Mouse (Mus musculus) activated CD4-positive, CD25-positive, alpha-beta regulatory T cell, adult 4 months (primary cell): ENCODE measurements around the gene Alkbh6. TPM values are rescaled to one million over a fixed set of nuclear protein-coding genes. Genes with fewer than 3 reads are reported as not detected.

Experiments used
- ATAC-seq: one replicate; pipeline ENCODE4 v1.8.0; 2017
- polyA plus RNA-seq, 2 experiments: library from polyadenylated mRNA; unstranded; fragments of 100-300 nt; shearing (Covaris generic); gene quantifications; one replicate each; pipeline ENCODE4 v1.2.1; 2017

The Alkbh6 gene
- polyA plus RNA-seq, 2 experiments from 2014 or later: 121 to 130 TPM

DNA sequence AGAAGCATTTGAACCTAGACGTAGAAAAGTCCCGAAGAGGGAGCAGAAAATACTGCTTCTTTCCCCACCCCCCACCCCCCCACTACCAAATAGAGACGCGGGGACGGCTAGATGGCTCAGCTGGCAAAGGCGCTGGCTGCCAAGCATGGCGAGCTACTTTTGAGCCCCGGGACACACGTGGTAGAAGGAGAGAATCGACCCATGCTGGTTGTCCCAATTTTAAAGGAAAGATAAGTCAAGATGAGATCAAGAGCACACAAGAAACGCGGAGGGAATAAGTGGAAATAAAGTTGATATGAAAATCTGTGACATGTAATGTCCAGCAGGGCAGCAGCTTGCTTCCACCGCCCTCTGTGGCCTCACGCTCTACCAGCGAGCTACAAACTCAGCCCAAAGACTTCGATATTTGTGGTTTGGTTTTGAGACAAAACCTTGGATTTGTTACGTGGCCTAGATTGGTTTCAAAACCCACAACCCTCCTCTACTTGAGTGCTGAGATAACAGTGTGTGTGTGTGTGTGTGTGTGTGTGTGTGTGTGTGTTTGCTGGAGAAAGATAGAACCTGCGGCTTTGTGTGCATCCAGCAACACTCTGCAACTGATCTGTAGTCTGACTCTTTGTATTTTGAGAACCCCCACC, 24.2 kb downstream of the Alkbh6 start:
- ATAC-seq: peak; percentile 5

DNA sequence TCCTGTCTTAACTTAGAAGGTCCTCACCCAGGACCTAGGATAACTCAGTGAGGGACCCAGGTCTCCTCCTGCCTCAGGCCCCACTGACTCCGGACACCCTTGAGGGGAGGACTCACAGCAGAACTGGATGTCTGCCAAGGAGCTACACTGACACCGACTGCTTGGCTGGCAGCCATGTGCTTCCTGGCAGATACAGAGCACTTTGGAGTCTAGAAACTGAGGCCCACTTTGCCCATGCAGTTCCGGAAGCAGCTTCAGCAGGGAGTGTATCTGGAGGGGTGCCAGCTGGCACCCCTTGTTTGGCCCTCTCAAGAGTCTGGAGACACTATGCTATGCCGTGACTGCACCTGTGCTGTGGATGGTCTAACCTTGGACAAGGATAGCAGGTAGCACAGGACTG, 24.9 kb downstream of the Alkbh6 start:
- ATAC-seq: no peak

DNA sequence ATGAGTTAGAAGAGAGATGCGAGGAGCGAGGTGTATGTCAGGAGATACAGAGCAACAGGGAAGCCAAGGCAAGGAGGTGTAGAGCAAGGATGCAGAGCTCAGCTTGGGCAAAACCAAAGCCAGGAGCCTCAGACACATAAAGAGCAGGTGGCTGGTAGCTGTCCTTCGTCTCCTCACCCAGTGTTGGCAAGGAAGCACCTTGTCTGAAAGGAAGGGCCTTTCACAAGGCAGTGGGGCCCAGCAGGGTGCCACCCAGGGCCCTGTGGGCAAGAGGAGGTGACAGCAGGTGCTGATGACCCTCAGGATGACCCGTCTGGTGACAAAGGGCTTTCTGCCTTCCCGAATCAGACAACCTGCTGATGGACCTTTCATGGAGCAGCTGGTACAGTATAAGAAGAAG, 26.0 kb downstream of the Alkbh6 start:
- ATAC-seq: no peak

DNA sequence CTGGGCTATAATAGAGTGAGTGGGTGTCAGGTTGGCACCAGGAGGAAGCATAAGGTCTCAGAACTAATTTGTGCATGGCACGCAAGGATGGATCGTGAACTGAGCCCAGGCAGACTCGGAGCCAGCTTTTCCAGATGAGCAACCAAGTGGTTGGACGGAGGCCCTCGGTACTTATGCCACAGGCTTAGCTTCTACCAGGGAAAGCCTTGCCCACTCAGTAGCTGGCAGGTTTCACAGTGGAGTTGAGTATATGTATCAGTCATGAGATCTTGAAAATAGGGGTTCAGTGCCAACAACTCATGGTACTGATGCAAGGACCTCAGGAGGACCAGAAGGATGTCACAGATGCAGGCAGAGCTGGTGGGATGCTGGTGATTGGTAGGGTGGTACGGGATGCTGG, 27.2 kb downstream of the Alkbh6 start:
- ATAC-seq: no peak

DNA sequence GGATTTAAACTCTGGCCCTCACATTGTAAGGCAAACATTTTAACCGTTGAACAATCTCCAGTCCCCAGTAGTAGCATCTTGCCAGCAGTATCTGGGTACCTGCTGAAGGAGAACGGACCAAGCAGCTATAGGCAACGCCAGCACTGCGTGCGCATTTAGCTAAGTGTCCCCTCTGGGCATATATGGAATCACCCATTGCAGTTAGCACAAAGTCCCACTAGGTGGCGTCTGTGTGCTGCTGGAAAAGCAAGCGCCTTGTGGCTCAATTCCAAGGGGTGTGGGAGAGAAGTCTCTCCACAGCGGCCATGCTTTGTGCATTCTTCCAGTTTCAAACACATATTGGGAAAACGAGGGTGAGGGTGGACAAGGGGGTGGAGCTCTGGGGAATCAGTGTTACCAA, 27.9 kb downstream of the Alkbh6 start:
- peak; percentile 13 for ATAC-seq

DNA sequence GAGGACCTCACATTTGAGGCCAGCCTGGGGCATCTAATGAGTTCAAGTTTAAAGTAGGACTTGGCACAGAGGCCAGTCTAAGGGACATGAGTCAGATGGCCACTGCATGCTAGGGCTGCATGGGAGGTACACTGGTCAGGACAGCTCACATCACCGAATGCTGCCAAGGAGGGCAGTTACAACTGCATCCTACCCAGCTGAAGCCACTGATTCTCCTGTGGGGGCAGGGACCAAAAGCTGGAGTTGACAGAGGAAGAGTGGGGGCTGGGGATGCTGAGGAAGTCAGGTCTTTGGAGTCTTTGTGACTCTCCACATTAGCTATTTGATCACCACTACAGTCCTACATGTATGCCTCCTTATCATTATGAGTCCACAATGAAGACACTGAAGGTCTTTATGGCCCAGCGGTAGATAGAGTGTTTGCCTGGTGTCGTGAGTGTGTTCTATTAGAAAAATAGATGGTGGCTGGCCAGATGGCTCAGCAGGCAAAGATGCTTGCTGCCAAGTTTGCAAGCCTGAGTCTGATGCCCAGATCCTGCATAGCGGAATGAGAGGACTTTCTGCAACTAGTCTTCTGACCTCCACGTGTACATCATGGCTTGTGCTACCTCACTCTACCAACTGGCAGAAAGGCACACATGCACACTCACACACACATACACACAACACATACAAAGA, 31.1 kb downstream of the Alkbh6 start:
- ATAC-seq: no peak

DNA sequence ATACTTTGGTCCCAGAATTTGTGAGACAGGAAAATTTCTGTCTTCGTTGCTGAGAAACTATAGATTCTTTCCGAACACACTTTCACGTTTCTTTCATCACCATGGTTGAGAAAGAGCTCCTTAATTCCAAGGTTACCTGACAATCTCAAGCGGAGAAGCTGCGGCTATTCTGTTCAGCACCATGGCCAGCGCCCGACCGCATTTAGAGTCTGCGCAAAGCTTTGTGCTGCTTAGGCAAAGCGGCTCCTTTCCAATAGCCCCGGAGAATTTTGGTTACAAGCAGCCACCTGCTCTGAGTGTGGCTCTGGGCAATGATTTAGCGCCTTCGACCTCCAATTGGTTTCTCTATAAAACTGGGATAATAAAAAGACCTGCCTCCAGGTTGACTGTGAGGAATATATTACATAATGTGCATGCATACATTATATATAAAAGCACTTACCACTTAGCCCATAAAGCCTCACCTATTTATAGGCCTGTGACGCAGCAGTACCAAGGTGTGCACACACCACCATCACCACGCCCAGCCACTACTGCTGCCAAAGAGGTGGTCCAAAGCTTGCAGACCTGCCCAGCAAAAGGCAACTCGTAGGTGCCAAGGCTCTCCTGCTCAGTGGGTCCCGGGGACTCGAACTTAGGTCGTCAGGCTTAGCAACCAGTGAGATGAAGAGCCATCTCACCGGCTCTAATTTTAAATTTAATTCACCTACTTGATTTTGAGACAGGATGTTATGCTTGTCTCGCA, 38.3 kb downstream of the Alkbh6 start:
- no peak for ATAC-seq

DNA sequence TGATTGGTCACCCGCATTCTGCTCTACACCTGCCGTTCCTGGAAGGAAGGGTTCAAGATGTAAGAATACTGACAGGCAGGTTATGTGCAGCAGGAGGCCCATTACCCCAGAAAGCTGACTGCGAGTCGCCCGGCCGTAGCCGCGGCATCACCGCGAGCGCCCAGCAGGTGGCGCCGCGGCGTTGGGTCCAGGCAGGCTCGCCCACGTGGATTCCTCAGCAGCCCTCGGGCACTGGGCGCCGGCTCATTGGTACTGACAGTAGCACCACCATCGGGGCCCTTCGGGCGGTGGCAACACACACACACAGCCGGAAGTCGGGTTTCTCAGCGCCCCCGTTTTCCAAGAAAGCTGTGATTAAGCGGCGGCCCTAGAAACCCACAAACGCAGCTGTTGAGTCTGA, 39.3 kb downstream of the Alkbh6 start:
- peak; percentile 76 for ATAC-seq

DNA sequence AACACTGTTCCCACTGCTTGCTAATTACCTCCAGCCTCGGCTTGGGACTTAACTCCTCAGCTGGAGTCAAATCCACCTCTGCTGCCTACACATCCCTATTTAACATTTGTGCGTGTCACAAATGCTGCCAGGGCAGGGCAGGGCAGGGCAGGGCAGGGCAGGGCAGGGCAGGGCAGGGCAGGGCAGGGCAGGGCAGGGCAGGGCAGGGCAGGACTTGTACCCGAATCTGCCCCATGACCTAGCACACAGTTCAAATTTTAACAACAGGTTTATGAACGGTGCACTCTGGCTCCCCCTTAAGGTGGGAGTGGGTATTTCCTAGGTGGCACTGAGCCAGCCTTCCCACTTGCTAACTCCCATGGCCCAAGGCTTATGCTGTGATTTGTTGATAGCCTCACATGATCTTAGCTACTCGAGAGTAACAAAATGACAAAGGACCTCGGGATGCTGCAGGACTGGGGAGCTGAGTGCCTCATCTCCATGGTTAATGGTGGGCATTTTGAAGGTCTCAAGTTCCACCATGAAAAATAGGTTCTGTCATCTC, 44.8 kb downstream of the Alkbh6 start:
- ATAC-seq: peak; percentile 52

DNA sequence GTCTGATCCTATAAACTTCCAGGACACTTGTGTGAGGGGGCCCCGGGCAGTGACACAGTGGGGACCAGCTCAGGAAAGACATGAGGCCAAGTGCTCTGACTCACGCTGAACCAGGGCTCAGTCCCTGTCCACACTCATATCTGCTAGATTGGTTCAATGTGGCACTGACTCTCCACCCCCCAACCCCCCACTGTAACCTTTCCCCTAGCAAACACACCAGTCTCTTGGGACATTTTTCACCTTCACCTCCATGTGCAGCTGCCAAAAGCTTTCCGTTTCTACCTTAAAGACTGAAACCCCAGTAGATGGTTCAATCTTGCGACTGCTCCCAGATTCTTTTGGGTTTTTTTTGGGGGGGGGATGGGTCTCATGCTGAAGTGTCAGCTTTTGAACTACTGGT, 45.5 kb downstream of the Alkbh6 start:
- no peak for ATAC-seq

DNA sequence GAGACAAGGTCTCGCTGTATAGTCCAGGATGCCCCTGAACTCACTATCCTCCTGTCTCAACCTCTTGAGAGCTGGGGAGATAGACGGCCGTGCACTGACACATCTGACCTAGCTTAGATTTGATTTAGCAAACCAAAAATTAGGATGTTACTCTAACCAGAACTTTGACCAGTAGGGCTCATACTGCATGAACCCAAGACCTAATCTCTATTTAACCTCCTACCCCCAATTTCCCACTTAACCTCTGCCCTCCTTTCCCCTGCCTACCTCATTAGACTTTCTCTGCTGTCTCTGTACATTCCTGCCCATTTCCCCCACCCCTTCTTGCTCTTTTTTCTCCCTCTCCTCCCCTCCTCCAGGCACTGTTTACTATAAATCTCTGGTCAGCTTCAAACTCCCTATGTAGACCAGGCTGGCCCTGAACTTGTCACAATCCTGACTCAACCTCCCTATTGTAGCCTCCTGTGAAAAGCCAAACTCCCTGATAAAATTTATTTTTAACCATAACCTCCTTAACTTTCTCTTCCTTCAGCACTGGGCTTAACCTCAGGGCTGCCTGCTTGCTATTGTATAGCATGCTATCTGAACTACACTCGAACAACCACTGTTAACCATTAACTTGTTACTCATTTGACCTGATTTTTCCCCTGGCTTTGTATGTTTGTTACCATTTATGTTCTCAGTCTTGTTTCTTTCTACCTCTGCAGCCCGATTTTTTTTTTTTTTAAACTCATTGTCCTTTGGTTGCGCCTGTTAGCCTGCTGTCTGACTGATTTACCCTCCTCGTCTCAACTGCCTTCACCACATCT, 50.1 kb downstream of the Alkbh6 start:
- no peak for ATAC-seq

DNA sequence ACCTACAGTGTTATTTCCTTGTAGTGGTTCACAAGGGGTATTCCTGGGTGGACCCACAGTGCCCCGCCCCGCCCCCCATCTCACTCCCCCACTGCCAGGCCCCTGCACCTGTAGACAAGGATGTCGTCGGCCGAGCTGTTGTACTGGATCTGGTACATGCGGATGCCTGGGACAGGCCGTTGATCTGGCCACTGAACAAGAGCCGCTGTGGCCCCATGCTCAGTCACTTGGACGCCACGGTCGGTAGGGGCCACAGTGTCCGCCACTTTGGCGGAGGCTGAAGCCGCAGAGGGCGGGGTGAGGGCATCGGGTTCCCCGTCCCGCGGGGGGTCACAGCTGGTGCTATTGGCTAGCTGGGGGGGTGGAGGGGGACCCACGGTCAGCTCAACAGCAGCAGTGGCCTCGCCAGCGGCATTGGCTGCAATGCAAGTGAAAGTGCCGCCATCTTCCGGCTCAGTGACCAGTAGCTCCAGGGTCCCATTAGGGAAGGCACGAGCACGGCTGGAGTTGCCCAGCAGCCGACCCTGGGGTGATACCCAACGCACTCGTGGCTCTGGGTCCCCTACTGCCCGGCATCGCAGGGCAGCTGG, 50.9 kb downstream of the Alkbh6 start:
- ATAC-seq: no peak

DNA sequence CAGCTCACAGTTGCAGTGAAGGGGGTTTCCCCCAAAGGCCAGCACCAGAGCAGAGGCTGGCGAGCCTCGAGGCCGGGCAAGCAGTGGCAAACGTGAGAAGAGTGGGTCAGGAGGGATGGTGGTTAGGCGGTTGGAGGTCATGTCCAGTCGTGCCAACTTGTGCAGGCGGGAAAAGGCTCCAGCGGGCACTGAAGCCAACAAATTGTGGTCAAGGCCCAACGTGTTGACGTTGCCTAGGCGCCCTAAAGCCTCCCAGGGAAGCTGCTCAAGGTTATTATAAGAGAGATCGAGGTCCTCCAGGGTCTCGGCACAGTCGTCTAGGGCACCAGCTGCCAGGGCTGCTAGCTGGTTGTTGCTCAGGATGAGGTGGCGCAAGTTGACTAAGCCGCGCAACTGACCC, 51.5 kb downstream of the Alkbh6 start:
- no peak for ATAC-seq

DNA sequence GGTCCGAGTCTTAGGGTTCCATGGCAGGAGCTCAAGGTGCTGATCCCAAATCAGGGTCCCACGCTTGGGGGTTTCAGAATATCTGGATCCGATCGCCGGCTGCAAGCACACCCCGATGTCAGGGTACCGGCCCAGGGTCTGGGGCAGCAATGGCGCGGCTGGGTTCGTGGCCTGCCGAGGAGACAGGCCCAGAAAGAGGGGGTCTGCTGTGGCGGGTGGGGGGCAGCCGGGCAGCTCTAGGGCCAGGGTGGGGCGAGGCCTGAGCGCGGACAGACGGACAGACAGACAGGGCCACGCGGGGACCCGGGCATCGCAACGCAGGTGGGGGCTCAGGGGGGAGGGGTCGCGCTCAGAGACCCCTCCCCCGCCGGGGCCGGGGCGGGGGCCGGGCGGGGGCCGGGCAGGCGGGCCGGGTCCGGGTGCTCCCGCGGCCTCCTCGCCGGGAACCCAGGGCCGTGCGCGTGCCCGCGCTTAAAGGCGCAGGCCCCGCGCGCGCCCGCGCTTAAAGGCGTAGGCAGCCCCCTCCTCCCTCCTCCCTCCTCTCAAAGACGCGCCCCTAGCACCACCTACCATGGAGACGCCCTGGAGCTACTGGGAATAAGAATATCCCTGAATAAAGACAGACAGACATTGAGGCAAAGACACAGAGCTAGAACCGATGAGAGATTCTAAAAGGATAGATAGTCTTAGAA, 54.3 kb downstream of the Alkbh6 start, which contains the start of gene Lrfn3:
TSS of gene Lrfn3 (minus strand) at position 121 of the 692 bp plus-strand sequence.
- ATAC-seq: no peak

DNA sequence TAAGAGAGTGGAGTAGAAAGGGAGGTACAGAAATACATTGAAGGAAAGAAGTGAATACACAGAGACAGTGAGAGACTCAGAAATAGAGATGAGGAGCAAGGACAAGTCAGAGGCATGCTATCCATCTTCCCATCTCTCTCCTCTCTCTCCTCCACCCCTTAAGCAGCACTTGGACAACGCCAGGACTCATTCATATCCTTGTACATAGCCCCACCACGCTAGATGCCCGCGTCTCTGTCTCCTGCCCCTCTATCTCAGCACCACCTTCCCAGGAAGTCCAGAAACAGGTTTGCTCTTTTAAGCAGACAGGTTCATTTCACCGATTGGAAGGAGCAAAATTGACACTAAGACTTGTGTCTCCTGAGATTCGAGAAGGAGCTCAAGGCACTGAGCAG, 54.8 kb downstream of the Alkbh6 start:
- no peak for ATAC-seq

Other genes starting within 250 kb of the Alkbh6 start
- 1 to 10 TPM; 4.9 to 5.5 TPM for gene Zfp82, start 235.8 kb upstream of the Alkbh6 start, polyA plus RNA-seq
- gene Gm26920, start 218.3 kb upstream of the Alkbh6 start, polyA plus RNA-seq: 1 to 10 TPM; 1.9 to 3.2 TPM
- gene Zfp566, start 218.2 kb upstream of the Alkbh6 start, polyA plus RNA-seq: 1 to 10 TPM; 8.4 to 9.9 TPM
- 10 to 100 TPM; 56.6 to 88.9 TPM for gene Zfp260, start 213.9 kb upstream of the Alkbh6 start, polyA plus RNA-seq
- gene Zfp382, start 186.8 kb upstream of the Alkbh6 start, polyA plus RNA-seq: 10 to 100 TPM; 11.8 to 13.4 TPM
- gene Zfp146, start 139.0 kb upstream of the Alkbh6 start, polyA plus RNA-seq: 10 to 100 TPM; 11.4 to 18.0 TPM
- 1 to 10 TPM in 1 of 2 experiments, not detected in 1; 4.6 TPM for gene Cox7a1, start 124.6 kb upstream of the Alkbh6 start, polyA plus RNA-seq
- 10 to 100 TPM; 72.6 to 76.3 TPM for gene Capns1, start 109.9 kb upstream of the Alkbh6 start, polyA plus RNA-seq
- 10 to 100 TPM; 43.3 to 55.7 TPM for gene Polr2i, start 76.8 kb upstream of the Alkbh6 start, polyA plus RNA-seq
- 100 to 1,000 TPM; 124 to 138 TPM for gene Tbcb, start 76.4 kb upstream of the Alkbh6 start, polyA plus RNA-seq
- gene Ovol3, start 73.0 kb upstream of the Alkbh6 start, polyA plus RNA-seq: not detected
- under 1 TPM; 0.33 to 0.48 TPM for gene Thap8, start 28.6 kb upstream of the Alkbh6 start, polyA plus RNA-seq
- 1 to 10 TPM; 2.9 TPM for gene Wdr62, start 28.3 kb upstream of the Alkbh6 start, polyA plus RNA-seq
- gene Clip3, start 17.0 kb upstream of the Alkbh6 start, polyA plus RNA-seq: 1 to 10 TPM; 3.8 to 5.2 TPM
- gene Syne4, start 6.1 kb downstream of the Alkbh6 start, polyA plus RNA-seq: 1 to 10 TPM; 2.9 to 6.4 TPM
- gene E130208F15Rik, start 13.0 kb downstream of the Alkbh6 start, polyA plus RNA-seq: not detected
- 1 to 10 TPM; 4.2 to 8.5 TPM for gene Sdhaf1, start 15.2 kb downstream of the Alkbh6 start, polyA plus RNA-seq
- gene Lrfn3, start 54.1 kb downstream of the Alkbh6 start, polyA plus RNA-seq: not detected
- gene Tyrobp, start 105.0 kb downstream of the Alkbh6 start, polyA plus RNA-seq: 1 to 10 TPM in 1 of 2 experiments, not detected in 1; 8.1 TPM
- 100 to 1,000 TPM; 433 to 632 TPM for gene Hcst, start 111.1 kb downstream of the Alkbh6 start, polyA plus RNA-seq
- 10 to 100 TPM; 36.5 to 41.2 TPM for gene Nfkbid, start 113.0 kb downstream of the Alkbh6 start, polyA plus RNA-seq
- gene Aplp1, start 136.8 kb downstream of the Alkbh6 start, polyA plus RNA-seq: 1 to 10 TPM; 3.0 to 4.3 TPM
- gene Kirrel2, start 149.0 kb downstream of the Alkbh6 start, polyA plus RNA-seq: not detected
- under 1 TPM in 1 of 2 experiments, not detected in 1; 0.24 TPM for gene Nphs1, start 149.6 kb downstream of the Alkbh6 start, polyA plus RNA-seq
- not detected for gene Prodh2, start 184.9 kb downstream of the Alkbh6 start, polyA plus RNA-seq
- gene Arhgap33, start 226.3 kb downstream of the Alkbh6 start, polyA plus RNA-seq: 1 to 10 TPM; 1.0 to 1.1 TPM
- gene Hspb6, start 243.5 kb downstream of the Alkbh6 start, polyA plus RNA-seq: 1 to 10 TPM; 1.8 to 2.5 TPM
- 1 to 10 TPM; 2.5 to 4.8 TPM for gene Proser3, start 243.6 kb downstream of the Alkbh6 start, polyA plus RNA-seq